Comparison of ENCODE assay signal across 7 mouse cellular contexts in genomic region chr12:13100505-13101354, GRCm38 (mm10).
DNase-seq lines count a peak whose midpoint lies in the region; ATAC-seq and TF ChIP-seq lines count a peak whose summit lies in the region.

No protein-coding gene starts in this region.

- H3K9ac ChIP-seq in forebrain, embryonic 13.5 days: no peak overlapping the region
- H3K9ac ChIP-seq in lung, embryonic 16.5 days (ENCODE audit: low read length): no peak overlapping the region
- H3K9ac ChIP-seq in liver, postnatal 0 days (replicated peaks): no peak overlapping the region

- POLR2A ChIA-PET in Patski (lab: Charles Lee): no interaction called here

- H3K4me3 ChIP-seq in forebrain, embryonic 13.5 days: no peak overlapping the region
- no peak overlapping the region for H3K4me3 ChIP-seq in lung, embryonic 16.5 days (ENCODE audit: low read length)
- no peak overlapping the region for H3K4me3 ChIP-seq in liver, postnatal 0 days (ENCODE audit: low read depth, low read length)

- WGBS in forebrain, embryonic 13.5 days: 10% methylated on average over 12 of the region's 12 CpGs
- WGBS in lung, embryonic 16.5 days: 22% methylated on average over 12 of the region's 12 CpGs
- WGBS in liver, postnatal 0 days (ENCODE audit: insufficient replicate concordance): 57% methylated on average over 12 of the region's 12 CpGs

- in situ Hi-C loops in Patski (cut with MboI; ENCODE audit: low pct_unique_long_range_greater_than_20kb): no loop called here

- intact Hi-C loops in gastrocnemius, postnatal 36 days (cut with DNase I): no loop called here

- no peak for TF ChIP-seq CTCF in Patski (IDR thresholded peaks at IDR 0.05)
- TF ChIP-seq CTCF in liver, postnatal 0 days (IDR thresholded peaks at IDR 0.05; ENCODE audit: low read depth): no peak

- H3K4me1 ChIP-seq in forebrain, embryonic 13.5 days: peaks cover 22% of the 10 kb centered on the region
- peaks cover 16% of the 10 kb centered on the region for H3K4me1 ChIP-seq in lung, embryonic 16.5 days (replicated peaks; ENCODE audit: control insufficient read depth, insufficient read depth, low read length)
- H3K4me1 ChIP-seq in liver, postnatal 0 days (ENCODE audit: insufficient read depth): no peaks in the 10 kb centered on the region

- no peak for TF ChIP-seq EP300 in liver, postnatal 0 days (IDR thresholded peaks at IDR 0.05; ENCODE audit: low read depth)

- no peak overlapping the region for H3K4me2 ChIP-seq in forebrain, embryonic 13.5 days
- H3K4me2 ChIP-seq in lung, embryonic 16.5 days (ENCODE audit: low read depth, low read length): no peak overlapping the region
- H3K4me2 ChIP-seq in liver, postnatal 0 days (ENCODE audit: low read depth, low read length): no peak overlapping the region

- H3K27ac ChIP-seq in forebrain, embryonic 13.5 days: peak overlapping the region; percentile 6
- H3K27ac ChIP-seq in lung, embryonic 16.5 days (ENCODE audit: low read length): peak overlapping the region; percentile 82
- H3K27ac ChIP-seq in liver, postnatal 0 days (ENCODE audit: low read depth): no peak overlapping the region

- CTCF ChIA-PET in Patski (lab: Charles Lee): interaction anchor here (0.9 to 3.6 kb wide), 4 partner anchors 13 to 119 kb away, joined by 3 to 11 read pairs (median 4); no protein-coding TSS in a partner anchor

- ATAC-seq in Patski: peak; percentile 84
- ATAC-seq in forebrain, embryonic 13.5 days: peak; percentile 63
- peak; percentile 79 for ATAC-seq in lung, embryonic 16.5 days (ENCODE audit: low read depth)
- no peak for ATAC-seq in liver, postnatal 0 days

- DNase-seq in MN1 (ENCODE audit: low spot score) (peak; percentile 93), Patski (ENCODE audit: low read depth, low spot score) (peak; percentile 96)
- DNase-seq in layer of hippocampus, postnatal 10 days (ENCODE audit: low spot score in 2 of 2): no peak
- no peak for DNase-seq in liver, postnatal 0 days
- DNase-seq in gastrocnemius, postnatal 36 days: no peak

- H3K9me3 ChIP-seq in forebrain, embryonic 13.5 days (replicated peaks): no peaks in the 10 kb centered on the region
- no peaks in the 10 kb centered on the region for H3K9me3 ChIP-seq in lung, embryonic 16.5 days (ENCODE audit: control insufficient read depth, low read length)
- H3K9me3 ChIP-seq in liver, postnatal 0 days (ENCODE audit: low read length): no peaks in the 10 kb centered on the region

- no peaks in the 10 kb centered on the region for H3K36me3 ChIP-seq in forebrain, embryonic 13.5 days (ENCODE audit: poor library complexity, severe bottlenecking)
- H3K36me3 ChIP-seq in lung, embryonic 16.5 days (ENCODE audit: control insufficient read depth, insufficient read depth, low read length): no peaks in the 10 kb centered on the region
- no peaks in the 10 kb centered on the region for H3K36me3 ChIP-seq in liver, postnatal 0 days (replicated peaks; ENCODE audit: insufficient read depth, low read length)

- H3K27me3 ChIP-seq in Patski: no peaks in the 10 kb centered on the region
- H3K27me3 ChIP-seq in forebrain, embryonic 13.5 days: 0 out of 2 replicates have a peak, but pooled peaks cover 6% of the 10 kb centered on the region
- no peaks in the 10 kb centered on the region; the same call in 1 of the 2 replicates for H3K27me3 ChIP-seq in lung, embryonic 16.5 days (ENCODE audit: control insufficient read depth, insufficient read depth, low read depth, low read length)
- no peaks in the 10 kb centered on the region for H3K27me3 ChIP-seq in liver, postnatal 0 days (ENCODE audit: insufficient read depth, low read length)

Comparison
In these comparisons a context has a peak if more than half of its experiments do, and no peak if none do; other contexts are left out.
1. DNase-seq: peak in MN1 (single experiment) and Patski (single experiment); none in layer of hippocampus, postnatal 10 days (0 of 2), liver, postnatal 0 days (single experiment) and gastrocnemius, postnatal 36 days (0 of 2).